Mouse (Mus musculus) urinary bladder, adult 18-20 months (tissue): ENCODE data around the gene Tbx21.

Source experiments
- DNase-seq, 2 experiments: peaks; one replicate each; pipeline ENCODE4 v3.0.0; 2022; ENCODE audit warnings: low spot score in 2 of 2, mixed read lengths in 2 of 2

Tbx21 gene

GRCm38 (mm10) chr11:97083401-97084140 lies 31.6 kb downstream of the Tbx21 start:
- peak in 1 of 2 experiments; percentile 6 for DNase-seq

- peak in 1 of 2 experiments; percentile 19 for DNase-seq
Measured at GRCm38 (mm10) chr11:97082977-97083376, 32.2 kb downstream of the Tbx21 start.

GRCm38 (mm10) chr11:97080291-97080690 lies 34.8 kb downstream of the Tbx21 start:
- no peak for DNase-seq

- DNase-seq: no peak
Measured at GRCm38 (mm10) chr11:97078751-97079150, 36.4 kb downstream of the Tbx21 start.

GRCm38 (mm10) chr11:97074235-97074634 lies 40.9 kb downstream of the Tbx21 start:
- no peak for DNase-seq

- no peak for DNase-seq
Measured at GRCm38 (mm10) chr11:97072533-97072932, 42.6 kb downstream of the Tbx21 start.

GRCm38 (mm10) chr11:97071129-97071528 lies 44.0 kb downstream of the Tbx21 start:
- DNase-seq: no peak

GRCm38 (mm10) chr11:97069770-97070169 lies 45.4 kb downstream of the Tbx21 start:
- DNase-seq: no peak

GRCm38 (mm10) chr11:97069333-97069732 lies 45.8 kb downstream of the Tbx21 start:
- DNase-seq: no peak

GRCm38 (mm10) chr11:97066656-97067360 lies 48.3 kb downstream of the Tbx21 start:
- DNase-seq: no peak

- DNase-seq: no peak
Measured at GRCm38 (mm10) chr11:97065538-97066295, 49.4 kb downstream of the Tbx21 start.

- DNase-seq: no peak
Measured at GRCm38 (mm10) chr11:97063921-97064295, 51.2 kb downstream of the Tbx21 start.

- DNase-seq: no peak
Measured at GRCm38 (mm10) chr11:97063274-97063920, 51.7 kb downstream of the Tbx21 start.

- DNase-seq: peak in 1 of 2 experiments; percentile 36
Measured at GRCm38 (mm10) chr11:97052219-97052646, 62.9 kb downstream of the Tbx21 start.

- DNase-seq: no peak
Measured at GRCm38 (mm10) chr11:97050944-97051586, 64.1 kb downstream of the Tbx21 start.

GRCm38 (mm10) chr11:97050216-97050943 lies 64.8 kb downstream of the Tbx21 start, which contains the start of gene Osbpl7:
Gene Osbpl7, plus strand, starts transcription at chr11:97050628.
- DNase-seq: peak; percentile 60 to 62

- no peak for DNase-seq
Measured at GRCm38 (mm10) chr11:97049492-97050085, 65.5 kb downstream of the Tbx21 start.

- no peak for DNase-seq
Measured at GRCm38 (mm10) chr11:97048090-97048650, 67.0 kb downstream of the Tbx21 start.
